Mouse (Mus musculus) spleen, adult 2 months (tissue): ENCODE results near the gene Grm7.

ENCODE experiments used
- CTCF ChIP-seq: fragments of 200-500 bp; IDR thresholded peaks from 2 replicates; pipeline ENCODE4 v1.5.1; 2011; ENCODE audit warnings: mild to moderate bottlenecking, inconsistent platforms; ENCODE audit not compliant: insufficient read depth, insufficient read length, insufficient replicate concordance; ENCODE audit errors: extremely low read depth
- POLR2A ChIP-seq: fragments of 200-500 bp; IDR thresholded peaks from 2 replicates; pipeline ENCODE4 v1.6.1; 2011; ENCODE audit warnings: low read depth, low read length, inconsistent platforms

DNA sequence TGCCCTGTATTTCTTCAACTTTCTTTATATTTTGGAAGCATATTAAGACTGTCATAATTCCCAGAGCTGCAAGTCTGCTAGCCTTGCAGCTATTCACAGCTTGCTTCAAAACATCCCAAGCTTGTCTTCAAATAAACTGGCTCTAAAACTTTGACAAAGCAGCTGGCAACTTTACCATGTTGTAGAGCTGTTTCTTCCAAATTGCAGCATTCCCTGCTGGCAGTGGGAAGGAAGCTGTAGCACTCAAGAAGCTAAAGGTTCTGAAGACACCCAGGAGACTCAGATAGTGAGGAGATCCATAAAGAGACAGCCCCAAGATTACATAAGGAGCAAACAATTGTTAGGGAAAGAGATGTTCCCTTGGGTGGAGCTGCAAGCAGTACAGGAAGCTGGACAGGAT, 846.8 kb downstream of the Grm7 start:
- TF ChIP-seq CTCF (no peak), POLR2A (no peak)
